Mouse (Mus musculus) testis, adult 2 months (tissue): ENCODE measurements around the gene Il9.

Experiments
- CTCF ChIP-seq: fragments of 200-500 bp; IDR thresholded peaks from 2 replicates; pipeline ENCODE4 v1.5.1; 2012; ENCODE audit warnings: low read depth, mild to moderate bottlenecking, inconsistent platforms, low read length, moderate library complexity; ENCODE audit not compliant: control insufficient read depth, insufficient read depth, insufficient replicate concordance
- POLR2A ChIP-seq: fragments of 200-500 bp; IDR thresholded peaks from 2 replicates; pipeline ENCODE4 v1.6.1; 2012; ENCODE audit warnings: low read depth, mild to moderate bottlenecking, inconsistent platforms, low read length, moderate library complexity; ENCODE audit not compliant: control insufficient read depth

GRCm38 (mm10) chr13:56478027-56478426 is 4.0 kb downstream of the Il9 start:
- TF ChIP-seq POLR2A (no peak), CTCF (no peak)
